Mouse (Mus musculus): Measurements from ENCODE around the gene Cnn3.
A peak's percentile ranks its signal among the peaks of the same experiment; 100 is the strongest.

The Cnn3 gene

GRCm38 (mm10) chr3:121418850-121419435 is 7.4 kb upstream of the Cnn3 start:
- DNase-seq (ENCODE audit: low spot score) = no peak

GRCm38 (mm10) chr3:121422405-121422804 is 3.9 kb upstream of the Cnn3 start:
- no peak for DNase-seq (ENCODE audit: low spot score)

GRCm38 (mm10) chr3:121426621-121427519 is 573 bp downstream of the Cnn3 start:
- DNase-seq (ENCODE audit: low spot score) = peak; percentile 63

GRCm38 (mm10) chr3:121427520-121427908 is 1.2 kb downstream of the Cnn3 start:
- peak; percentile 31 for DNase-seq (ENCODE audit: low spot score)

- DNase-seq (ENCODE audit: low spot score) = no peak
Measured at GRCm38 (mm10) chr3:121428230-121428629, 1.9 kb downstream of the Cnn3 start.

- no peak for DNase-seq (ENCODE audit: low spot score)
Measured at GRCm38 (mm10) chr3:121428696-121429259, 2.5 kb downstream of the Cnn3 start.

- DNase-seq (ENCODE audit: low spot score) = no peak
Measured at GRCm38 (mm10) chr3:121429469-121429868, 3.2 kb downstream of the Cnn3 start.

- DNase-seq (ENCODE audit: low spot score) = no peak
Measured at GRCm38 (mm10) chr3:121430289-121430936, 4.1 kb downstream of the Cnn3 start.

GRCm38 (mm10) chr3:121433359-121433758 is 7.1 kb downstream of the Cnn3 start:
- no peak for DNase-seq (ENCODE audit: low spot score)

GRCm38 (mm10) chr3:121433968-121434533 is 7.8 kb downstream of the Cnn3 start:
- no peak for DNase-seq (ENCODE audit: low spot score)

- DNase-seq (ENCODE audit: low spot score) = no peak
Measured at GRCm38 (mm10) chr3:121435296-121435695, 9.0 kb downstream of the Cnn3 start.

GRCm38 (mm10) chr3:121437070-121437469 is 10.8 kb downstream of the Cnn3 start:
- DNase-seq (ENCODE audit: low spot score) = no peak

GRCm38 (mm10) chr3:121437996-121438395 is 11.7 kb downstream of the Cnn3 start:
- DNase-seq (ENCODE audit: low spot score) = no peak

GRCm38 (mm10) chr3:121439623-121440161 is 13.4 kb downstream of the Cnn3 start:
- DNase-seq (ENCODE audit: low spot score) = no peak

GRCm38 (mm10) chr3:121441504-121441903 is 15.2 kb downstream of the Cnn3 start:
- DNase-seq (ENCODE audit: low spot score) = no peak

- no peak for DNase-seq (ENCODE audit: low spot score)
Measured at GRCm38 (mm10) chr3:121442288-121442687, 16.0 kb downstream of the Cnn3 start.

GRCm38 (mm10) chr3:121443861-121444271 is 17.6 kb downstream of the Cnn3 start:
- DNase-seq (ENCODE audit: low spot score) = no peak

- no peak for DNase-seq (ENCODE audit: low spot score)
Measured at GRCm38 (mm10) chr3:121444414-121444813, 18.1 kb downstream of the Cnn3 start.

- DNase-seq (ENCODE audit: low spot score) = no peak
Measured at GRCm38 (mm10) chr3:121446454-121446853, 20.2 kb downstream of the Cnn3 start.

- no peak for DNase-seq (ENCODE audit: low spot score)
Measured at GRCm38 (mm10) chr3:121448029-121448468, 21.8 kb downstream of the Cnn3 start.

GRCm38 (mm10) chr3:121448606-121449005 is 22.3 kb downstream of the Cnn3 start:
- no peak for DNase-seq (ENCODE audit: low spot score)

- DNase-seq (ENCODE audit: low spot score) = no peak
Measured at GRCm38 (mm10) chr3:121449527-121449926, 23.2 kb downstream of the Cnn3 start.
